Mouse (Mus musculus) CH12.LX (cell line): ENCODE data around the gene Lekr1. TPM values are rescaled to one million over a fixed set of nuclear protein-coding genes. Genes with fewer than 3 reads are reported as not detected.

Source experiments
- DNase-seq: peaks from one replicate; pipeline ENCODE4 v3.0.0-alpha.2; 2013; ENCODE audit errors: extremely low read depth
- H3K27ac ChIP-seq: 2 replicates; pipeline ENCODE4 v1.5.1; 2012; ENCODE audit warnings: low read depth, mild to moderate bottlenecking, control low read depth, moderate library complexity; ENCODE audit not compliant: insufficient read depth
- H3K27me3 ChIP-seq: replicated peaks from 2 replicates; pipeline ENCODE3; 2012; ENCODE audit warnings: inconsistent platforms
- H3K36me3 ChIP-seq, 2 experiments: replicated peaks in 1 of 2; 2 replicates each; pipeline versions ENCODE3 to v1.6.1; 2012; ENCODE audit warnings: inconsistent platforms in 1 of 2, low read length in 1 of 2, mild to moderate bottlenecking in 1 of 2, mixed read lengths in 1 of 2, moderate library complexity in 1 of 2; ENCODE audit not compliant: control insufficient read depth in 1 of 2, insufficient read depth in 1 of 2
- H3K4me1 ChIP-seq, 2 experiments: 2 replicates each; pipeline ENCODE4 v1.6.1; 2012; ENCODE audit warnings: inconsistent platforms in 1 of 2, moderate library complexity in 1 of 2; ENCODE audit not compliant: insufficient read depth in 2 of 2, control insufficient read depth in 1 of 2
- H3K4me2 ChIP-seq: 2 replicates; pipeline ENCODE4 v1.6.1; 2012; ENCODE audit warnings: low read depth, mild to moderate bottlenecking, control low read depth; ENCODE audit not compliant: poor library complexity, insufficient read depth, severe bottlenecking
- H3K4me3 ChIP-seq, 3 experiments: fragments of 150-350 bp in 1 of 3; sonication (generic) in 1 of 3; replicated peaks in 1 of 3; 2 replicates each; pipeline versions ENCODE3 to v1.5.1; 2011 to 2012; ENCODE audit warnings: low read depth in 2 of 3, low read length in 2 of 3, mild to moderate bottlenecking in 2 of 3, moderate library complexity in 2 of 3, control low read depth in 1 of 3, improper control_type of control experiment in 1 of 3, inconsistent platforms in 1 of 3, mixed read lengths in 1 of 3; ENCODE audit not compliant: poor library complexity in 1 of 3
- H3K79me2 ChIP-seq: replicated peaks from 2 replicates; pipeline ENCODE4 v1.6.1; 2012; ENCODE audit warnings: mild to moderate bottlenecking, moderate library complexity; ENCODE audit not compliant: control insufficient read depth, poor library complexity, insufficient read depth, severe bottlenecking; ENCODE audit errors: extremely low read depth
- H3K9ac ChIP-seq: 2 replicates; pipeline ENCODE4 v1.6.1; 2012; ENCODE audit warnings: low read depth, mild to moderate bottlenecking, control low read depth, moderate library complexity; ENCODE audit not compliant: insufficient read depth
- H3K9me3 ChIP-seq: replicated peaks from 2 replicates; pipeline ENCODE3; 2012; ENCODE audit warnings: low read length, inconsistent platforms, mixed read lengths
- CHD1 ChIP-seq: IDR thresholded peaks from 2 replicates; pipeline ENCODE4 v1.6.1; 2012; ENCODE audit warnings: low read depth, low read length, improper control_type of control experiment, inconsistent platforms
- CHD2 ChIP-seq: IDR thresholded peaks from 2 replicates; pipeline ENCODE4 v1.6.1; 2011; ENCODE audit warnings: low read length, improper control_type of control experiment
- CTCF ChIP-seq, 2 experiments: IDR thresholded peaks in 1 of 2; conservative IDR thresholded peaks in 1 of 2; 2 replicates each; pipeline ENCODE4 v1.5.1; 2011 to 2012; ENCODE audit warnings: low read depth in 2 of 2, low read length in 2 of 2, improper control_type of control experiment in 1 of 2, inconsistent platforms in 1 of 2, mild to moderate bottlenecking in 1 of 2, moderate library complexity in 1 of 2
- ETS1 ChIP-seq: conservative IDR thresholded peaks from 2 replicates; pipeline ENCODE4 v1.6.1; 2012; ENCODE audit warnings: low read depth, mild to moderate bottlenecking, inconsistent platforms, low read length, improper control_type of control experiment, moderate library complexity
- JUN ChIP-seq: IDR thresholded peaks from 2 replicates; pipeline ENCODE4 v1.6.1; 2011; ENCODE audit warnings: low read depth, mild to moderate bottlenecking, low read length, improper control_type of control experiment, moderate library complexity; ENCODE audit not compliant: insufficient read depth
- JUND ChIP-seq: conservative IDR thresholded peaks from 2 replicates; pipeline ENCODE4 v1.6.1; 2011; ENCODE audit warnings: low read depth, low read length, improper control_type of control experiment
- MAZ ChIP-seq: IDR thresholded peaks from 2 replicates; pipeline ENCODE4 v1.6.1; 2012; ENCODE audit warnings: low read depth, mild to moderate bottlenecking, inconsistent platforms, low read length, improper control_type of control experiment, moderate library complexity
- MYC ChIP-seq: IDR thresholded peaks from 2 replicates; pipeline ENCODE4 v1.6.1; 2011; ENCODE audit warnings: low read depth, mild to moderate bottlenecking, improper control_type of control experiment, low read length
- NRF1 ChIP-seq: IDR thresholded peaks from 2 replicates; pipeline ENCODE4 v1.6.1; 2014; ENCODE audit warnings: low read depth, mild to moderate bottlenecking, inconsistent platforms, low read length, improper control_type of control experiment, moderate library complexity
- POLR2A ChIP-seq: IDR thresholded peaks from 2 replicates; pipeline ENCODE4 v1.6.1; 2011; ENCODE audit warnings: low read depth, mild to moderate bottlenecking, improper control_type of control experiment, low read length
- POLR2AphosphoS2 ChIP-seq: IDR thresholded peaks from 2 replicates; pipeline ENCODE4 v1.6.1; 2011; ENCODE audit warnings: low read depth, low read length, improper control_type of control experiment
- RAD21 ChIP-seq: IDR thresholded peaks from 2 replicates; pipeline ENCODE4 v1.6.1; 2011; ENCODE audit warnings: low read depth, mild to moderate bottlenecking, low read length, improper control_type of control experiment, moderate library complexity
- SMC3 ChIP-seq: IDR thresholded peaks from 2 replicates; pipeline ENCODE4 v1.6.1; 2011; ENCODE audit warnings: low read depth, low read length, improper control_type of control experiment
- ZNF384 ChIP-seq: IDR thresholded peaks from 2 replicates; pipeline ENCODE4 v1.6.1; 2012; ENCODE audit warnings: low read depth, low read length, improper control_type of control experiment, inconsistent platforms
- dilution Hi-C: fragments of 300-500 bp; cut with MboI; formaldehyde crosslinking; loops from 2 replicates; pipeline ENCODE4 v1.14.3; 2020; ENCODE audit warnings: low sequenced_read_pairs; ENCODE audit not compliant: extremely low pct_unique_long_range_greater_than_20kb, extremely low pct_ligation_motif_present
- in situ Hi-C: fragments of 300-500 bp; cut with MboI; formaldehyde crosslinking; loops from 3 replicates; pipeline ENCODE4 v1.14.3; 2019; ENCODE audit warnings: low sequenced_read_pairs, low pct_ligation_motif_present, low pct_unique_long_range_greater_than_20kb, mixed read lengths
- polyA plus RNA-seq: library from polyadenylated mRNA; unstranded; fragments of >175 nt; gene quantifications from 2 replicates; pipeline ENCODE4 v1.2.1, GENCODE M21; 2012; ENCODE audit warnings: low read depth; ENCODE audit not compliant: insufficient read length
- total RNA-seq, 2 experiments: library from RNA; depleted of rRNA; stranded (reverse); fragments of 300-350 nt in 1 of 2; fragments of >200 nt in 1 of 2; gene quantifications; 2 replicates each; pipeline ENCODE4 v1.2.3; 2012 to 2014

Gene Lekr1
- total and polyA plus RNA-seq, 3 experiments, result 0.17 to 1.4 (median 0.47) TPM

GRCm38 (mm10) chr3:65836435-65836834, 170.4 kb downstream of the Lekr1 start:
- H3K9me3 ChIP-seq, result no peaks in the 10 kb centered on the region
- no peaks in the 10 kb centered on the region for H3K79me2 ChIP-seq
- in situ Hi-C loops, result no loop called here
- DNase-seq, result no peak
- no peak overlapping the region for H3K4me2 ChIP-seq
- H3K27ac ChIP-seq, result no peak overlapping the region
- no peak overlapping the region for H3K9ac ChIP-seq
- no peak overlapping the region for H3K4me3 ChIP-seq
- no peaks in the 10 kb centered on the region for H3K27me3 ChIP-seq
- dilution Hi-C loops, result no loop called here
- no peak for TF ChIP-seq ZNF384
- TF ChIP-seq POLR2AphosphoS2, result no peak
- TF ChIP-seq MYC, result no peak
- no peak for TF ChIP-seq ETS1
- TF ChIP-seq NRF1, result no peak
- TF ChIP-seq CHD1, result no peak
- TF ChIP-seq SMC3, result no peak
- TF ChIP-seq POLR2A, result no peak
- TF ChIP-seq RAD21, result no peak
- TF ChIP-seq CHD2, result no peak
- TF ChIP-seq JUND, result no peak
- TF ChIP-seq MAZ, result no peak
- TF ChIP-seq, all 38 proteins: peak for 0
- Histone ChIP-seq H3K36me3 (no peaks in the 10 kb centered on the region), H3K4me1 (peaks cover 0 to 4% of the 10 kb centered on the region in 2 experiments; a peak in 2 of 4 replicates)

DNA sequence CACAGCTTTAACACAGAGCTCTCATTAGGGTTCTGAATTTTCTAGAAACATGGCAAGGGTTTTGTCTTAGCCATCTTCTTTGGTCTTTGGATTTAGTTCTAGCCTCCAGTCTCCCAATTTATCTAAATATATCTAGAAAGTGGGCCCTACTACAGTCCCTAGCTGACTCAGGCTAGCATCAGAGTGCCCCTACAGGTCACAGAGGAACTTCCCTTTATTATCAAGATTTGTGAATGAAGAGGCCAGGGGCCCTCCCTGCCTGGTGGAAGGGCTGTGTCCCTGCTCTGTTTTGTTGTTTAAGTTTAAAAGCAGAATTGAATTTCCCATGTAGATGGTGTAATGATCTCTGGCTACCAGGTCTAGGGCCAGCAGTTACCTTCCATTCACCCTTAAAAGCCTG, 173.6 kb downstream of the Lekr1 start:
- Histone ChIP-seq H3K4me3 (no peak overlapping the region), H3K4me2 (no peak overlapping the region), H3K36me3 (no peaks in the 10 kb centered on the region), H3K9ac (no peak overlapping the region), H3K27me3 (no peaks in the 10 kb centered on the region), H3K79me2 (no peaks in the 10 kb centered on the region), H3K9me3 (no peaks in the 10 kb centered on the region), H3K4me1 (peaks cover 4% of the 10 kb centered on the region in 2 experiments), H3K27ac (no peak overlapping the region)
- dilution Hi-C loops (no loop called here), in situ Hi-C loops (no loop called here)
- TF ChIP-seq CTCF (conservative IDR thresholded peaks at IDR 0.05 in 1 of 2, IDR thresholded peaks at IDR 0.05 in 1 of 2; ENCODE audit: low read depth in 2 of 2, low read length in 2 of 2) (peak in 1 of 2 experiments; percentile 46; a peak in 2 of 4 replicates), RAD21 (peak; percentile 40), NRF1 (no peak), SMC3 (peak; percentile 19; the same call in 1 of the 2 replicates)
- DNase-seq, result peak; percentile 29

DNA sequence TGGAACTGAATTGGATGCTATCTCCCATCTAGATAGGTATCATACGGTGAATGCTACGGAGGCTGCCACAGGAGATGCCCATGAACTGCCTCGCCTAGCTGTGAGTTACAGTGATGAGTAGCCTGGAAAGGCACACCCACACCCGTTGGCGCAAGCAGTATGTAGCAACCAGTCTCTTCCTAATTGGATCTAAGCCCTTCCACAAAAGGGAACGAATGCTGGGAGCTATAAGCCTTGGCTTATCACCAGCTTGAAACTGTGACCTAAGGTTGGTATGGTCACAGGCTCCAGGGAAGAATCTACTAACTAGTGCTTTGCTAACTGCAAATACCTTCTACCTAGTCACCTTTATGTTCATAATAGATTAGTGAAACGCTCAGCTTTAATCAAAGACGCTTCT, 175.1 kb downstream of the Lekr1 start:
- DNase-seq, result no peak
- H3K4me3 ChIP-seq, result no peak overlapping the region
- peaks cover 4 to 7% of the 10 kb centered on the region in 2 experiments for H3K4me1 ChIP-seq
- no peak overlapping the region for H3K9ac ChIP-seq
- TF ChIP-seq JUN, result no peak
- TF ChIP-seq, all 38 proteins: peak for 0
- in situ Hi-C loops, result no loop called here
- Histone ChIP-seq H3K4me2 (no peak overlapping the region), H3K9me3 (no peaks in the 10 kb centered on the region), H3K27me3 (no peaks in the 10 kb centered on the region), H3K36me3 (no peaks in the 10 kb centered on the region), H3K79me2 (no peaks in the 10 kb centered on the region), H3K27ac (no peak overlapping the region)
- dilution Hi-C loops, result no loop called here
